Mouse (Mus musculus): ENCODE measurements at regions not wholly inside any gene's neighbourhood (a gene's known extent, or its start where the extent isn't known, plus 50 kb on each side); places are given as distances from the start of the nearest gene placed in this dataset.

DNA sequence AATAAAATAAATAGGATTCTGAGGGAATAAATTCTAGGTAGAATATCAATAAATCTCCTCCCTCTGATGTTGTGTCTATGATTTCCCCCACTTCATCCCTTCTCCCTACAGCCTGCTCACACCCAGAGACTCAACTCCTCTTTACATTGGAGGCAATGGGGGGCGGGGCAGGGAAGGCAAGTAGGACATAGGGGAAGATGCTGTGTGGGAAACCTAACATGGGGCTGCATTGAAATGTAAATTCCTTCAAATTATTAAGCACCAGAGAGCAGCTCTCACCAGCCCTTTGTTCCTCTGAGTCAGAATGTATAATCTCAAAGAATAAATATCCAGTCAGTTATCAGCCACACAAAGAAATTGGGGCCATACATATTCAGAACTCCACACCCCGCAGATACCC, 91.6 kb downstream of the Nuf2 start:
- DNase-seq (ENCODE audit: low read depth, low spot score) = no peak

DNA sequence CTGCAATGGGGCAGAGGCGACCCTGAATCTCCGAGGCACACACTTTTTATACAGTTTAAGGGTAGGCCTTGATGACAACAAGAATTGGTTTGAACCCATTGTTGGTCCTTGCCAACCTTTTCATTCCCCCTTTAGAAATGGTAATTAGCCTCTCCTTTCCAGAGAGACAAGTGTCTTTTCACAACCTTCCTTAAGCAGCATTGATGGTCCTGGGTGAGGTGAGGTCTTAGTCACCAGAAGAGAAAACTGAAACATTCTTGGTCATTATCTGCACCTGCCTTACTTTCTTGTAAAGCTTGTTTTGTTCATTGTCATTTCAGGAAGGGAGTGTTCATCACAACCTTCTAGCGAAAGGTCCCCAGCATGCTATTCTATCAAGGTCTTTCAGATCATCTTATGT, 93.3 kb downstream of the Nuf2 start:
- no peak for DNase-seq (ENCODE audit: low read depth, low spot score)

DNA sequence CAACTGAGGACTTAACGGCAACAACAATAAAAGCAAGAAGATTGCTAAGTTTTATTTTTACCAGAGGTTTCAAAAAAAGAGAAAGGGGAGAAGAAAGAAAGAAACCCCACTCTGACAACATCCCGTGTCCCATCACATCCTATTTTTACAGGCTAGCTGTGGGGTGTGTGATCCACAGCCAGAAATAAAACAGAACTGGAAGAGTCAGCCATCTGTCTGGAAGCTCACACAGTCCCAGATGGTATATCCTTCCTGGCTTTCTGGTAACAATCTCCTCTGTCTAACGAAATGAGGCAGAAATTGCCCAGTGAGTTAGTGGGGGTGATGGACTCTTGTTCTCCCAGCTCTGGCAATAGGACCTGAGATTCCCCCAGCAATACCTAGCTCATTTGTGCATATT, 108.9 kb downstream of the Nuf2 start:
- DNase-seq (ENCODE audit: low read depth, low spot score) = no peak

DNA sequence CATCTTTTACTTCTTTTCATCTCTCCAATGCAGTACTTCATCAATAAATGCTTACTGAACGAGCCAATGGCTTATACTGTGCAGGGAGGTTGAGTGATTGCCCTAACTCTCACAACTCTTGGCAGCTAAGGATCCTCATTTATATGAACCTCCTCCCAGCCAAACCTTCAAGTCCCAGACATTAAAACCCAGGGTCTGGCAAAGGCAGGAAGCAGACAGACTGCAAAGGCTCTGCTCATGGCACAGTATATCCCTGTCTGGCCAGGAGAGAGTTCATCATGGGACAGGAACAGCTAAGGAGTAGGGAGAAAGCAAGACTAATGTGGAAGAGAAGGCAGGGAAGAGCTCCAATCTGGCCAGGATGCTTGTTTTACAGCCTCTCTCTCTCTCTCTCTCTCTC, 109.6 kb downstream of the Nuf2 start:
- DNase-seq (ENCODE audit: low read depth, low spot score) = no peak

DNA sequence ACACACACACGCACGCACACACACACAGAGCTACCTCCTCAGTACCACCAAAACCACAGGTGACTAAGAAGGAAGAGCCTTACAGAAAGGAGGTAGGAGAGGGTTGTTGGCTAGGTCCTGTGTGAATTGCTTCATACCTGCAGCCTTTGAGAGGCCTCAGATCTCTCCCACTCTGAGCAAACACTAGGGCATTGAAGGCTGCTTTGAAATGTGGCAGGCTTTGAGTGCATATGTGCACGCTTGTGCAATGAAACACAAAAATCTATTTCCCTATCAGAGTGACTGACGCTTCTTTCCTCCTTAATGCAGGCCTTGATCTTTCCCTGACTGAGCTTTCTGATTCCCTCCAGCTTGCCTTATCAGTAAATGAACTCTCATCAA, 112.6 kb downstream of the Nuf2 start:
- DNase-seq (ENCODE audit: low read depth, low spot score) = no peak

DNA sequence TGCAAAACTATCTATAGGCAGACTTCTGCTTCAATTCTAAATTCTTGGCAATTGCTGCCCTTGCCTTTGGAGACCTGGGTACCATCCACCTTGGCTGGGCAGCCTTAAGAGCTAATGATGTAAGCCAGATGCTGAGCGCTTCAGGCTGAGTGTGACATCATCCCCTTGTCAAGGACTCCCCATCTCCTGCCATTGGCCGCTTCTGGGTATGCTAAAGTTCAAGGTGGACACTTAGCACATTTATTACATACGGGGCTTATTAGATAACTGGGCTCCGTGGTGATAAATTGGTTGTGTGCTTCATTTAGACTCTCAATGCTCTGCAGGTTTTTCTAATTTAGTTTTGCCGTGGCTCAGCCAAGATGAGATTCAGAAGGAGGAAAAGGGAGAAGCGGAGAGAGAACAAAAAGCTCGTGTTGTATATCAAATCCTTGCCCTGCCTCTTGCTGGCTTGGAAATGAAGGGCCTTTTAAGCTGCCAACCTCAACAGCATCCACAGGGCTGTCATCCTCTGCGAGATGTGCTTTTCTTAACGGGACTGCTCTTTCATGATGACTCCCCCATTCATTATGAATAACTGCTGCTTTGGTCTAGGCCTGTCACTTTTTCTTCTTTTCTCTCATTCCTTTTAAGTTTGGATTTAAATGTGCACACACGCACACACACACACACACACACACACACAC, 113.1 kb downstream of the Nuf2 start:
- no peak for DNase-seq (ENCODE audit: low read depth, low spot score)

DNA sequence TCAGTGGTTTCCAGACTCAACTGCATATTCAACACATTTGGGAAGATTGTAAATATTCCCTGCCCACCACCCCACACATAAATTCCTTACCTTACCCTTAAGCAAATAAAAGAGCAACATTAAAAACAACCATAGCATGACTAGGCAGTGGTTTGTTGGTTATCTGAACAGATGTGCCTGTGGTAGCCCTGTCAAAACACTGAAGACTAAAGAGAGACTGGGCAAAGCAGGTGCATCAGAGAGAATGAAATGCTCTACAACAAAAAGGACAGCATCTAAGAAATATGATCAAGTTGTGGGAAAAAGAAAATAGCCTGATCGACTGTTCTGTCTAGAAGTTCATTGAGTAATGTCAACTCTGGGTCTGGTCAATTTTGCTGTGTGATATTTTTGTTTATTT, 114.6 kb downstream of the Nuf2 start:
- DNase-seq (ENCODE audit: low read depth, low spot score) = no peak

DNA sequence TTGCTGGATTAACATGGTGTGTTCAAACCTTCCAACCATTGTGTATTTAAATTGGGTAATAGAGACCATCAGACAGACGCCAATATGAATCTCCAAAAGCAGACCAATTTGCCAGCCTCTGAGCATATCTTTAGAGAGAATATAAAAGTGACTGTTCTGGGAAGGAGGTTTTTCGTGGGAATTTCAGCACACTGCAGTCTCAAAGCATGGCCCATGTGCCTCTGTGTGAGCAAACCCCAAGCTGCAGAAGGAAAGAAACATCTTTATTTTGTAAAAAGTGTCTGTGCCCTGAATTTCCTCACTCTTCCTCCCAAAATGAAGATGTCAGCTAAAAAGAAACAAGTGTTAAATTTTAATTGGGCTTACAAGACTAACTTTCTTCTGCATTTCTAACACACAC, 123.1 kb downstream of the Nuf2 start:
- DNase-seq (ENCODE audit: low read depth, low spot score) = no peak

DNA sequence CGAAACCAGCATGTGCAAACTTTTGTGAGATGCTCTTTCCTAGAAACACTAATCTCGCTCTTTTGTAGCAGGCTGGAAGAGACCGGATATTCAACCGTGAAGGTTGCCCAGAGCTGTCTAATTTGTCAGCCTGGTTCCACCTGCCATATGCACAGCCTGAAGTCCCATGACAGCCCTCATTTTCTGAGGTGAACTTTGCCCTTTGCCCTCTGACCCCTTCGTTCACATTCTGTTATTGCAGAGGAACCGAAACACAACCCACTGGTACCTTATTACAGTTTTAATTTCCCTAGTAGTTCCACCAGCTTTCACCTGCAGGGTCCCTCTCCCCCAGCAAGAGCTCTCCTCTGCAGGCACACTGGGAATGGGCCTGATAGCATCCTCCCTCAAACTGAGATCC, 130.4 kb downstream of the Nuf2 start:
- DNase-seq (ENCODE audit: low read depth, low spot score) = no peak

DNA sequence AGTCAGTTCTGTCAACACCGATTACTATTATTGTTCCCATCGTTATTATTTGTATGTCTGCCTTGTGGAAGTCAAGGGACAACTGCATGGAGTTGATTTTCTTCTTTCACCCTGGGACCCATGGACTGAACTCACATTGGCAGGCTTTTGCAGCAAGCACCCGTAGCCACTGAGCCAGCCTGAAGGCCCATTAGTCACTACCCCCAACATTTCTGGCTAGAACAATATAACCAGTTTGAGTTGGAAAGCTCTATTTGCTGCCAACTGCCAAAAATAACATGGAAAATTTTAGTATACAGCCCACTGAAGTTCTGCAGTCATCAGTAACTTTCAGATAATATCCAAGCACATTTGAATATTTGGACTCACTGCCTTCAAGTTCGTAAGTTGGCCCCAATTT, 133.9 kb downstream of the Nuf2 start:
- DNase-seq (ENCODE audit: low read depth, low spot score) = no peak

DNA sequence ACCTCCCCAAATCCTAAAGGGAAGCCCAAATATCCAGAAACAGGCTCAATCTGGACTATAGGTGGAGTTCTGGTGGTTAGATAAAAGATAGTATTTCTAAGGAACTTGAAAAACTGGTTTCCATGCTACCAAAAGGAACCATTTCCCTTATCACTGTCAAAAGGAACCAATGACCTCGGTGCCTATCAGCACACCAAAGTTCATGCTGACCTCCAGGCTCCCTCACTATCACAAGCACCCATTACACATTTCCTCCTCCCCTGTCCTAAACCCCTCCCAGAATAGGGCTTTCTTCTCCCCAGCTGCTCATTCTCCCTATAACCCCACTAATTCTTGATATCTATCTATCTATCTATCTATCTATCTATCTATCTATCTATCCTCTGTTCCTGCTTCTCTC, 144.2 kb downstream of the Nuf2 start:
- no peak for DNase-seq (ENCODE audit: low read depth, low spot score)

DNA sequence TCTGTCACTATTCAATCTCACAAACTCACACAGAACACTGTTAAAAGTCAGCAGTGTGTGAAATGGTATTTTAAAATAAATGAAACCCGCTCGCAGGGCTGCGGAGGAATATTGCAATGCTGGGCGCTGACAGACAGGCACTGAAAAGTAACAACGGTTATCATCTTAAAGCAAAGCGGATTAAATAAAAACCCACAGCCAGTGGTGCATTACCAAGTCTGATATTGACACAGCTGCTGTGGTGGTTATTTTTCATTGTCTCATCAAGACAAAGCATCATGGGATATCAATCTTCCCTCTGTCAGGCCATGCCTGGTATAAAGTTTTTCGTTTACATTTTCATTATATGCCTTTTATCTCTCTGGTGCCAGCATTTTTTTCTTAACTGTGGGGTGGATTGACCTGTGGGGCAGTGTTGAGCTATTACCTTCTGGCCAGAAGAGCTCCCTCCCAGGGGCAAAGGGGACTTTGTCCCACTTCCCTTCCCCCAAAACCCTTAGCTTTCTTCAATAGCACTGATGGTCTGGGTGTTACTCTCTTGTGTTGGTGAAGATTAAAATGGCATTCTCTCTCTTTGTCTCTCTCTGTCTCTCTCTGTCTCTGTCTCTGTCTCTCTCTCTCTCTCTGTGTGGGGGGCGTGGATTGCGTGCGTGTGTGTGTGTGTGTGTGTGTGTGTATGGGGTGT, 145.4 kb downstream of the Nuf2 start:
- DNase-seq (ENCODE audit: low read depth, low spot score) = no peak

DNA sequence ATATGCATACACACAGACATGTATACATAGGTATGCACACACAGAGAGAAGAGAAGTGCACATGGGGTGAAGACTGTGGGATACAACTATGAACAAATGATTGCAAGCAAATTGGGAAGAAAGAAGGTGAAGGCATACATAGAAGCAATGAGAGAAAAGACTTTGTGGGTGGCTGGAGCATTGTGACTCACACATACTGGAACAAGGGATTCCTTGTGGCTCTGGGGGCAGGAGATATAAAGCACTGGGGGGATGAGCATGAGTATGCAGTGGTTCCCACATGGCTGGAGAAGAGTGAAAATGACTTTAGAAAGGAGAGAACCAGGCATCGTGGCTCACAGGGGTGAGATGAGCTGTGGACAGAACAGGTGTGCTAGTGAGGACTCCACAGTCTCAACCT, 156.6 kb downstream of the Nuf2 start:
- DNase-seq (ENCODE audit: low read depth, low spot score) = no peak

DNA sequence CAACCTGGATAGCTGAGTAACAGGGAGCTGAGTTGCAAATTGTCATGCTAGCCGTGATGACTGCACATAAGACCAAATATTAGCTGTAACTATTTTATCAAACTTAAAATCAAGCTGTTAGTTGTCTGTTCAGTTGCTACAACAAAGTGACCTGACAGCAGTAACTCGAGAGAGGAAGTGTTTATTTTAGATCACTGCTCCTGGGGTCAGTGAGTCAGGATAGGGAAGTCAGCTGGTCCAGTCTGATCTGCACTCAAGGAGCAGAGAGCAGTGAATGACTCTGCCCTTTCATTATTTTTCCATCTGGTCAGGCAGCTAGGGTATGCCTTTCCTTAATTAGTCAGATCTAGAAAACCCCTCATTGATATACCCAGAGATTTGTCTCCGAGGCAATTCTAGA, 162.5 kb downstream of the Nuf2 start:
- DNase-seq (ENCODE audit: low read depth, low spot score) = no peak

DNA sequence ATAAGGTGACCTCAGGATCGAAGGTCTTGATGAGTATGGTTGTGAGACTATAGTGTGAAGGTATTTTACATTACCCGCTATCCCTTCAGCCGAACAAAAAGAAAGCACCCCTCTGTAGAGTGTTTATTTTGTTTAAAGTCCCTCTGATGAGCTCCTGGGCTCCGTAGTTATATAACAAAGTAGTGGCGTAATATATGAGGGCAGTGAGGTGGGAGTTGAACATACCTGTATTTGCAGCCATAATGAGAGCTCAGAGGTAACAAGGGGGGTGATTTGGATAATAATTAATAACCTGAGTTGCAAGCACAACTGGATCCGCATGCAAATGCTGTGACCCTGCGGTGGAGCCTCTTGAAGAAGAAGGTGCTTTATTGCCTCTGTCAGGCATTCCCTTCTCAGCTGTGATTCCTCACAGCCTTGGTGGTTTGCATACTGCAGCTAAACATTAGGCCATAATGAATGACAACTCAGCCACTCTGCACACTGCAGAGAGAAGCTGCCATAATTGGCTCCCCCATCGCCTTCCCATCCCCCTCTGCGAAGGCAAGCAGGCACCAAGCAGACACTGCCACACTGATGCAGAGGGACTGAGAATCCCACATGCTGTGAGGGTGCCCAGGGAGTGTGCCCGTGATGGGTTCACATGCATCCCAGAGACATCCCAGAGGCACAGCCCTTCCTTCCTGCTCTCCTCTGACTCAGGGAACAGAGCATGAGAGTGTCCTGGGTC, 163.3 kb downstream of the Nuf2 start:
- DNase-seq (ENCODE audit: low read depth, low spot score) = no peak

DNA sequence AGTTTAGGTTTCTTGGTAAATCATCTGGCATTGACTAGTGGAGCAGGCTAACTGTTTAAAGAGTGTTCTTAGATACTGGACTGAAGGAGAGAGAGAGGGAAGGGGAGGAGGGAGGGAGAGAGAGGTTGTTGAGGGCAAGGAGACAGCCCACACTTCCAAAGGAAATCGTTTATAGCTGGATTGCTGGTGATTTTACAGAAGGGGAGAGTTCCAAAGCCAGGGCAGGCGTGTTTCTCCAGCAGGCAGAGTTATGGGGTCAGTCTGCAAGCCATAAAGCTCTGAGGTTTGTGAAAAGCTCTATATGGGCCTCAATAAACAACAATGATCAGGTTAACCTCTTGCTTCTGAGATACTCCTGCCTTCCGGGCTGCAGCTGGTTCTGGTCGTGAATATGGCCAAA, 163.9 kb downstream of the Nuf2 start:
- no peak for DNase-seq (ENCODE audit: low read depth, low spot score)

DNA sequence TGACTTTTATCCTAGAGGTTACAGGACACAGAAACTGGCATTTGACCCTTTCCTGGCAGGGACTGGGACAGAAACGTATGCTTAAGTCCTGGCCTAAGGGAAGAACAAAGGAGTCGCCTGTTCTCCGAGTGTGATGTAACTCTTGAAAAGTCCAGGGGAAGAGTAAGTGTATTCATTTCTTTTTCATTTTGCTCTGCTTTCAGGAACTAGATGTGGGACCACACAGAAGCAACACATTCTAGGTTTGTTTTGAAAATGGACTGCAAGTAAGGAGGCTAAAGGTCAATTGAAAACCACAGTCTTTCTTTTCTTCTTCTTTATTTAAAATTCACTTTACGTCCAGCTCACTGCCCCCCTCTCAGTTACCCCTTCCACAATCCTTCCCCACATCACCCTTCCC, 168.7 kb downstream of the Nuf2 start:
- DNase-seq (ENCODE audit: low read depth, low spot score) = no peak

DNA sequence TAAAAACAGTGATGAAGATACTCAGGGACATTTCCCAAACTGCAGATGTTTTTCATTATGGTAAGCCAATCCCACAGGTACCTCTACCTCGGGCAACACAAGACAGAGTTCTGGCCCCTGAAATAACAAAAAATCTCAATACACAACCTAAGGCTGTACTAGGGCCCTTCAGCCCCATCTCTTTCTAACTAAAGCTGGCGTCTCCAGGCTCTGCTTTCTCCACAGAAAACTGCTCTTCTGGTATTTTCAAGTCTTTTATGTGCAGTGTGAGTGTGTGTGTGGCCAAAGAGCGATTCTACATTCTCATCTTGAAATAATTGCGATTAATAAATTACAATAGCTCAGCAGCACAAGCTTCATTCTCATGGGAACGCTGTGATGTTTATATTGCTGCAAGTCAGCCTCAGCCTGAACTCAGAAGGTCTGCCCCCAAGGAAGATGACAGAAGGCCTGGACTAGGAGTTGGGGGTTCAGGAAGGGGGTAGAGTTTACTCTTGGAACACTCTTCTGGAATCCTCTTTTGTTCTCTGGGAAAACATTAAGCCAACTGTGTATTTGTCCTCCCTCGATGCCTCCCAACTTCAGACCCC, 173.5 kb downstream of the Nuf2 start:
- DNase-seq (ENCODE audit: low read depth, low spot score) = no peak

DNA sequence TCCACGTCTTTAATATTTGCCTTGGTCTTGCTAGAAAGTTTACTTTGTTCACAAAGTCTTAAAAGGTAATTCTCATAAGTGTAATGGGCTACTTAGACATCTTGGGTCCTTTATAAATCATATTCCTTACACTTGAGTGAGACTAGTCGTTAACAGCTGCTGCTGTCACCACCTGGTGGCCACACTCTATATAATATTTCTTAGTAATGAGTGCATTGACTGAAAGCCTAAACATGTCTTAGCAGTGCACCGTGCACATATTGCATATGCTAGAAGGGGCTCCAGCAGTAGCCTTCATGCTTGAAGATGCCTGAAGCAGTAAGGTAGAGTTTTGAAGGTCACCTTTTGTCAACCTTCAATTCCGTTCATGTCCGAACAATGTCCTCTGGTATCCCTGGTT, 177.2 kb downstream of the Nuf2 start:
- DNase-seq (ENCODE audit: low read depth, low spot score) = no peak

DNA sequence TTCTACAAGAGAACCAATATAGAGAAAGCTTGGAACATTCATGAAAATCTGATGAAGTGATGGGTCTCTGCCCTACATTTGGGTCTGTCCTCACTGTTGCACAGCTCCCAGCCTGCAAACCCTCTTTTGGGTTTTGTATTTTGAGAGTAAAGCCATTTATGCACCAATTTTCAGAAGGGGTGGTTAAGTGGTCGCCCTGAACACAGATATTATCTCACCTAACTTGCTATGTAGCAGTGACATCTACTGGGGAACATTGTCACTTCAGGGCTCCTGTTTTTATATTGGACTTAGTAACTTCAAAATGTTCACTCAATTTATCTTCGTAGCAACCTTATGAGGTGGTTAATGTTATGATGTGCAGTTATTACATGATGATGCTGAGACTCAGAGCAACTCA, 183.6 kb downstream of the Nuf2 start:
- DNase-seq (ENCODE audit: low read depth, low spot score) = no peak

DNA sequence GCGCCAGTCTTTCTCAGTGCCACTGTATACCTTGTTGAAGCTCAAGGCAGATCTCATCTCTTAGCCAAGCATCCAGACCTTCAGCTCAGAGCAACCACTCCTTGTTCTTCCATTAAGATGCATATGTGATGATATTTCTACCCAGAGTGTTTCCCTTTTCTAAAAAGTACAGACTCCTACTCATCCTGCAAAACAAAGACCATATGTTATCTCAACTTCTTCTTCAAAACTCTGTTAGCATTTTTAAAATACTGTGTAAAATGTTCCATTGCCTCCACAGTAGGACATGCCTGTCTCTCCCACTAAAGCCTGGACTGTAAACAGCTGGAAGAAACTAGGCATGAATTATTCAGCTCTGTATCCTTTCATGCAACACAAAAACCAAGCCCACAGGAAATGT, 184.4 kb downstream of the Nuf2 start:
- no peak for DNase-seq (ENCODE audit: low read depth, low spot score)

DNA sequence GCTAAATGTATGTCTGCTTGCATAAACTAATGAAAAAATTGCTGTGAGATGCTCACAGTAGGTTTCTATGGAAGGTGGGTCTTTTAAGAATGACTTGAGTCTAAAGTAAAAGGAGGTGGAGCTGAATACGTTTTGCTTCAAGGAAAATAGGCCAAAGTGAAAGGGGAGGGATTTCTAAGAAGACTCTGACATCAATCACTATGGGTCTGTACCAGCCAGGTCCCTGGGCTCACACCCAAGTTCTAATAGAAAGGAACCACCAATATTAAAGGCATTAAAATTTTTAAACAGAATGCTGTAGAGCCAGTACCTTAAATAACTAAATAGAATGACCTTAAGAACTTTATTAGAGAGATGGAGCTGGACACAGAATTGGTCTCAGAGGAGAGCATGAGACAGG, 190.1 kb downstream of the Nuf2 start:
- DNase-seq (ENCODE audit: low read depth, low spot score) = no peak

DNA sequence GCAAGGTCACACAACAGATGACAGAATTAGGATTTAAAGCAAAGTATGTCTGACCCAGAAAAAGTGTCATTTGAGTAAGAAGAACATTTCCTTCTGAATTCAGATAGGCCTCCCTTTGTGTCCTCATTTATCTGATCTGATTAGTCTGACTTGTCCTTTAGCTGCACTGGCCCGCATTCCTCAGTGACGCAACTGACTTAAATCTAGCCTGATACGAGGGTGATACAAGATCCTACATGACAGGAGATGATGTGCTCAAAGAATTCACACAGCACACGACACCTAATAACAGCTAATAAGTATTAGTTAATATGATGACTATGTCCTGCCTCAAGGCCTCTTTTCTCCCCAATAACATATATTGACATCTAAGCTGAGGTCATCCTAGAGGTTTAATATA, 192.8 kb downstream of the Nuf2 start:
- DNase-seq (ENCODE audit: low read depth, low spot score) = no peak
